Mouse (Mus musculus): ENCODE results near the gene Hes1. TPM values are rescaled to one million over a fixed set of nuclear protein-coding genes. Genes with fewer than 3 reads are reported as not detected.

The Hes1 gene
- total and polyA plus RNA-seq, 2 experiments from 2014 or later = 19.3 to 24.9 TPM

GRCm38 (mm10) chr16:30024681-30025262 is 39.4 kb upstream of the Hes1 start:
- no peak overlapping the region for H3K4me2 ChIP-seq (ENCODE audit: low read depth, low read length)
- 42% methylated on average over 9 of the region's 9 CpGs for WGBS
- H3K4me3 ChIP-seq (ENCODE audit: low read depth, low read length) = no peak overlapping the region
- no peak overlapping the region for H3K9ac ChIP-seq (replicated peaks; ENCODE audit: low read depth, low read length)
- H3K36me3 ChIP-seq (replicated peaks; ENCODE audit: control insufficient read depth, insufficient read depth, low read length) = no peaks in the 10 kb centered on the region
- DNase-seq (ENCODE audit: low spot score) (peak; percentile 57), ATAC-seq (ENCODE audit: insufficient read depth, low read depth) (0 out of 2 replicates have a peak, but pooled peaks have one; percentile 47)
- no peak overlapping the region for H3K27ac ChIP-seq (ENCODE audit: low read depth)
- peaks cover 5% of the 10 kb centered on the region; the same call in 1 of the 2 replicates for H3K4me1 ChIP-seq (ENCODE audit: control insufficient read depth, insufficient read depth)
- TF ChIP-seq EP300 (IDR thresholded peaks at IDR 0.05; ENCODE audit: low read depth) (no peak), CTCF (IDR thresholded peaks at IDR 0.05; ENCODE audit: low read depth) (no peak)
- no peaks in the 10 kb centered on the region for H3K9me3 ChIP-seq (replicated peaks; ENCODE audit: control insufficient read depth, low read length)
- H3K27me3 ChIP-seq (ENCODE audit: control insufficient read depth, insufficient read depth, low read length) = no peaks in the 10 kb centered on the region; the same call in 1 of the 2 replicates

DNA sequence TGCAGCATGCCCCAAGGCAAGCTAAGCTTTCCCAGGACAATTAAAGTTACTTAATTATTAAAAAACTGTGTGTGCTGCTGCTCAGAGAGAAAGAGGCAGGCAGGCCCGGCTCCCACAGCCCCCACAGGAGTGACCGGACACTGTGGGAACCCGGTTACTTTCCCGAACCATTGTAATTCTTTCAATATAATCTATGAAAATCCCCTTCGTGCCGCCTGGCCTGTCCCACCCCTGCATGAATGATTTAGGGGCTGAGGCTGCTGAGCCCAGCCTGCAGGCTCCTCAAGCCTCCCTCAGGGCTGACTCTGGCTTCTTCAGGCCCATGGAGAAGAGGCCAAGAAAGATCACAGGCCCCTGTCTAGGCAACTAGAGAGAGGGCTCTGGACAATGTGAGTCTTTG is 36.0 kb upstream of the Hes1 start:
- Histone ChIP-seq H3K9ac (replicated peaks; ENCODE audit: low read depth, low read length) (no peak overlapping the region), H3K27me3 (ENCODE audit: control insufficient read depth, insufficient read depth, low read length) (no peaks in the 10 kb centered on the region), H3K4me3 (ENCODE audit: low read depth, low read length) (no peak overlapping the region), H3K4me1 (ENCODE audit: control insufficient read depth, insufficient read depth) (no peaks in the 10 kb centered on the region), H3K27ac (ENCODE audit: low read depth) (no peak overlapping the region), H3K36me3 (replicated peaks; ENCODE audit: control insufficient read depth, insufficient read depth, low read length) (no peaks in the 10 kb centered on the region), H3K9me3 (replicated peaks; ENCODE audit: control insufficient read depth, low read length) (no peaks in the 10 kb centered on the region), H3K4me2 (ENCODE audit: low read depth, low read length) (no peak overlapping the region)
- DNase-seq (ENCODE audit: low spot score) = no peak
- no peak for ATAC-seq (ENCODE audit: insufficient read depth, low read depth)
- no peak for TF ChIP-seq CTCF (IDR thresholded peaks at IDR 0.05; ENCODE audit: low read depth)
- TF ChIP-seq EP300 (IDR thresholded peaks at IDR 0.05; ENCODE audit: low read depth) = no peak
- WGBS = 86% methylated on average over 6 of the region's 6 CpGs

DNA sequence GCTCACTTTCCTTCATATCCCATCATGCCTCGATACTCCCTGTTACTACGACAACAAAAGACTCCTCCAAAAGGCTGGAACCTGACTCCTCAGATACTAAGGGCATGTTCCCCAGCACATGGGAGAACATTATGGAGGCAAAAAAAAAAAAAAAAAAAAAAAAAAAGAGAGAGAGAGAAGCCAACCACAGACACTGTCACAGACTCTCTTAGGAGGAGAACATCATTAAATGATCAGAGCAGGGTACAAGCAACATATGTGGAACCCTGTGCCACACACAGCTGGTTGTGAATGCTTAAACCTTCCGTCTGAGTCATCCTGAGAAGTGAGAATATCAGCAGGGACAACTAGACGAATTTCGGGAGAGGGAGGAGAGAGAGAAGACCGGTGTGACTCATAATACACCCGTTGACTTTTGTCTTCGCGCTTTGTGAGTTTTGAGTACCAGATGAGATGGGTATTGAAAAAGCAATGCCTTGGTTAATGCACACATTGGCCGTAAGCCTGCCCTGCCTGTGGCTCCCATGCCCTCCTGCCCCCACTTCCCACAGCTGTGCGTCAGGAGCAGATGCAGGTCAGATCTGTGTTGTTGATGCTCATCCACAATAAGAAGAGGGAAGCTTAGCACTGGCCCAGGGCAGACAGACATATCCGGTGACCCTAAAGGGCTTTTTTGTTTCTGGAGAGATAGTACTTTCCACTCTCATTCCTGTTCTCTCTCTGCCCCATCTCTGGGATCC is 34.8 kb upstream of the Hes1 start:
- Histone ChIP-seq H3K9ac (replicated peaks; ENCODE audit: low read depth, low read length) (no peak overlapping the region), H3K27me3 (ENCODE audit: control insufficient read depth, insufficient read depth, low read length) (no peaks in the 10 kb centered on the region), H3K4me1 (ENCODE audit: control insufficient read depth, insufficient read depth) (peaks cover 8% of the 10 kb centered on the region), H3K4me3 (ENCODE audit: low read depth, low read length) (no peak overlapping the region), H3K4me2 (ENCODE audit: low read depth, low read length) (no peak overlapping the region), H3K36me3 (replicated peaks; ENCODE audit: control insufficient read depth, insufficient read depth, low read length) (no peaks in the 10 kb centered on the region), H3K9me3 (replicated peaks; ENCODE audit: control insufficient read depth, low read length) (no peaks in the 10 kb centered on the region), H3K27ac (ENCODE audit: low read depth) (no peak overlapping the region)
- ATAC-seq (ENCODE audit: insufficient read depth, low read depth) (no peak), DNase-seq (ENCODE audit: low spot score) (no peak)
- TF ChIP-seq EP300 (IDR thresholded peaks at IDR 0.05; ENCODE audit: low read depth) (no peak), CTCF (IDR thresholded peaks at IDR 0.05; ENCODE audit: low read depth) (no peak)
- WGBS = 85% methylated on average over 12 of the region's 12 CpGs

DNA sequence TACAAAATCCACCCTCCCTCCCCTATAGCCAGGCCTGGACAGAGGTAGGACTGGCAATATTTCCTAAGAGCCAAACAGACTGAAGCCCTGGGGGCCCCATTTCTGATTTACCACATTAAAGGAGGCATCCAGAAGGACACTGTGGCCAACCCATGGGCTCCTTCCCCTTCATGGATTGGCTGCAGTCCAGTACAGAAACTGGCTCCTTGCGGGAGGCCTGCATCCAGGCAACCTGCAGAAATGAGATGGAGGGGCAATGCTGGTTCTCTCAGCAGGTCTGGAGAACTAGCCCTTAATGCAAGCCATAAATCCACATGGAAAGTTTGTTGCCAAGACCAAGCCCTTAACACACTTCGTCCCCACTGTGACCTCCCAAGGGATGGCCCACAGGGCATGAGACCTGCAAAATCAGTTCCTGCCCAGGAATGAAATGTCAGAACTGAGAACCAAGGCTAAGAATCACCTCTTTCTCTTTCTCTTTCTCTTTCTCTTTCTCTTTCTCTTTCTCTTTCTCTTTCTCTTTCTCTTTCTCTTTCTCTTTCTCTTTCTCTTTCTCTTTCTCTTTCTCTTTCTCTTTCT is 31.8 kb upstream of the Hes1 start:
- Histone ChIP-seq H3K4me2 (ENCODE audit: low read depth, low read length) (no peak overlapping the region), H3K4me3 (ENCODE audit: low read depth, low read length) (no peak overlapping the region), H3K4me1 (ENCODE audit: control insufficient read depth, insufficient read depth) (peaks cover 13% of the 10 kb centered on the region), H3K9ac (replicated peaks; ENCODE audit: low read depth, low read length) (no peak overlapping the region), H3K27me3 (ENCODE audit: control insufficient read depth, insufficient read depth, low read length) (no peaks in the 10 kb centered on the region), H3K27ac (ENCODE audit: low read depth) (no peak overlapping the region), H3K36me3 (replicated peaks; ENCODE audit: control insufficient read depth, insufficient read depth, low read length) (no peaks in the 10 kb centered on the region), H3K9me3 (replicated peaks; ENCODE audit: control insufficient read depth, low read length) (no peaks in the 10 kb centered on the region)
- DNase-seq (ENCODE audit: low spot score) (no peak), ATAC-seq (ENCODE audit: insufficient read depth, low read depth) (no peak)
- TF ChIP-seq EP300 (IDR thresholded peaks at IDR 0.05; ENCODE audit: low read depth) = no peak
- TF ChIP-seq CTCF (IDR thresholded peaks at IDR 0.05; ENCODE audit: low read depth) = no peak
- 71% methylated on average over 2 of the region's 2 CpGs for WGBS

DNA sequence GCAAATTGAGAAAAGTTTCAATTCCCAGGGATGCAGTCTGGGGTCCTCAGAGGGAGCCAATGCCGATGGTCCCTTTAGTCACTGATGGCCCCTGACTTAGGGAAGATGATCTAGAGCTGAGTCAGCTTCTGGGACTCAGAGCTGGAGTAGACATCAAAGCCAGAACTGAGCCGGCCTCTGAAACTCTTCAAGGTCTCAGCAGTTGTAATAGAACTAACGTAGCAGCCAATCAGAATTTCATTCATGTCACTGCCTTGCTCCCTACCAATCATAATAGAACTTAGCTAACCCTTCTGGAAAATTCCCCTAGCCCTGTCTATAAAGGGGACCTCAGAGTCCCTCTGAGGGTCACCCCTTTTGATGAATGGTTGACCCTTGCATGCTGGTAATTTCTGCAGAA is 30.8 kb upstream of the Hes1 start:
- DNase-seq (ENCODE audit: low spot score) = no peak
- 85% methylated on average over 3 of the region's 3 CpGs for WGBS
- Histone ChIP-seq H3K27ac (ENCODE audit: low read depth) (no peak overlapping the region), H3K9me3 (replicated peaks; ENCODE audit: control insufficient read depth, low read length) (no peaks in the 10 kb centered on the region), H3K36me3 (replicated peaks; ENCODE audit: control insufficient read depth, insufficient read depth, low read length) (no peaks in the 10 kb centered on the region), H3K9ac (replicated peaks; ENCODE audit: low read depth, low read length) (no peak overlapping the region), H3K4me2 (ENCODE audit: low read depth, low read length) (no peak overlapping the region), H3K27me3 (ENCODE audit: control insufficient read depth, insufficient read depth, low read length) (no peaks in the 10 kb centered on the region), H3K4me1 (ENCODE audit: control insufficient read depth, insufficient read depth) (peaks cover 13% of the 10 kb centered on the region), H3K4me3 (ENCODE audit: low read depth, low read length) (no peak overlapping the region)
- no peak for ATAC-seq (ENCODE audit: insufficient read depth, low read depth)
- TF ChIP-seq CTCF (IDR thresholded peaks at IDR 0.05; ENCODE audit: low read depth) = no peak
- TF ChIP-seq EP300 (IDR thresholded peaks at IDR 0.05; ENCODE audit: low read depth) = no peak

Data from heart, postnatal 0 days (tissue).